Mouse (Mus musculus) lung, postnatal 36 days (tissue): ENCODE data around the gene Ccl27a.
"Not testable (repeated sequence)": the region's sequence is repeated elsewhere in the genome, so short reads cannot be mapped to it uniquely, and the experiment has no call there.

Experiments used
- DNase-seq: peaks from one replicate; pipeline ENCODE4 v3.0.0; 2022; ENCODE audit warnings: mixed read lengths

Ccl27a gene

DNA sequence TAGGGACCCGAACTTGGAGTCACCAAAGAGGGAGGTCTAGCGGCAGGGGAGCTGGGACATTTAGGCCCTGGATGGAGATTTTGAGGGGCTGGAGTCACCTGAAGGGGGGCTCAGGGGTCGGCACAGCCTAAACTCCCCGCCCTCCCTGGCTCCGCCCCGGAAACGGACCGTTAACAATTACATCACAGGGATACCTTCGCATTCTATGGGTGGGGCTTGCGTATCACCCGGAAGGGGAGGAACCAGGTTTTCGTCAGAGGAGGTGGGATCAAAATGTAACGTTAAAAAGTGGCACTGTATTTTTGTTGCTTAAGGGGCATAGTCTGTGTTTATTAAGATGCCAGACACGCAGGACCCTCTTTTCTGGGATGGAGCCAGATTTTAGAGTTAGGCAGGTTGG, at the start of gene Ccl27a:
Ccl27a (minus strand) TSS at position 246 of the 400 bp plus-strand sequence.
- peak; percentile 94 for DNase-seq

DNA sequence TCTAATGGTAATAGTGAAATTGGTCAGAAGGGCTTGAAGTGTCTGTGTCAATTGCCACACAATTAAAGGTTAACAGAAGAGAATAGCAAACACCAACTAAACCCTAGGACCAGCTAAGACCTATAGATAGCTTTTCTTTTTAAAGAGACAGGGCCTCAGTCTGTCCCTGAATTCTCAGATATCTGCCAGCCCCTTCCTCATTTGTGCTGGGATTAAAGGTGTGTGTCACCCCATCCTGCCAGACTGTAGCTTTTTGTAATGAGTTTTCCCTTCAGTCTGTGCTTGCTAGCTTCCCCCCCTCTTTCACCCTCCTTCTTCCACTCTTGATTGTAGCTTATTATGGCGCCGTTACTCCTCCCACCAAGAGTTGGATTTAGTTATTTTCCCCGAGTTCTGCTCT, 9.2 kb upstream of the Ccl27a start:
- DNase-seq: not testable (repeated sequence)

DNA sequence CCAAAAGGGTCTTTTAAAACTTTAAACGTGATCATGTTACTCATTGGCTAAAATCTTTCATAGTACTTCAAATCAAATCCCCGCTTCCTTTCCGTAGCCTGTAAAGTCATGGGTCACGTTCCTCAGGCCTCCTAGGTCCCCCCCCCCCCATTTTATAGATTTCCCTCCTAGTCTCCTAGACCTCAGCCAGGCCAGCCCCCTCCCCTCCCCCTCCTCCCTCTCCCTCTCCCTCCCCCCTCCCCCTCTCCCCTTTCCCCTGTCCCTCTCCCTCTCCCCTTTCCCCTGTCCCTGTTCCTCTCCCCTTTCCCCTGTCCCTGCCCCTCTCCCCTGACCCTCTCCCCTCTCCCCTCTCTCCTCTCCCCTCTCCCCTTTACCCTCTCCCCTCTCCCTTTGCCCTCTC, 8.7 kb upstream of the Ccl27a start:
- not testable (repeated sequence) for DNase-seq

- DNase-seq: not testable (repeated sequence)
Measured at GRCm38 (mm10) chr4:41781748-41782485, 7.9 kb upstream of the Ccl27a start.

GRCm38 (mm10) chr4:41781271-41781670, 7.2 kb upstream of the Ccl27a start:
- not testable (repeated sequence) for DNase-seq

DNA sequence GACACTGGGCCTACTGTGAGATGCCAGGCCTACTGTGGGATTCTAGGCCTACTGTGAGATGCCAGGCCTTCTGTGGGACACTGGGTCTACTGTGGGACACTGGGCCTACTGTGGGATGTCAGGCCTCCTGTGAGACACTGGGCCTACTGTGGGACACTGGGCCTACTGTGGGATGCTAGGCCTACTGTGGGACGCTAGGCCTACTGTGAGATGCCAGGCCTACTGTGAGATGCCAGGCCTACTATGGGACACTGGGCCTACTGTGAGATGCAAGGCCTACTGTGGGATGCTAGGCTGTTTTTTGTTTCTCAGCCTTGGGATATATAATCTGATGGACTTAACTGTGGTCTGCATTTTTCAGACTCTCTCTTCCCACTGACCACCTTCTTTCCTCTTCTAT, 1.8 kb upstream of the Ccl27a start:
- DNase-seq: not testable (repeated sequence)

- DNase-seq: not testable (repeated sequence)
Measured at GRCm38 (mm10) chr4:41774506-41774905, 459 bp upstream of the Ccl27a start.

GRCm38 (mm10) chr4:41773502-41773901, 545 bp downstream of the Ccl27a start:
- DNase-seq: peak; percentile 82

DNA sequence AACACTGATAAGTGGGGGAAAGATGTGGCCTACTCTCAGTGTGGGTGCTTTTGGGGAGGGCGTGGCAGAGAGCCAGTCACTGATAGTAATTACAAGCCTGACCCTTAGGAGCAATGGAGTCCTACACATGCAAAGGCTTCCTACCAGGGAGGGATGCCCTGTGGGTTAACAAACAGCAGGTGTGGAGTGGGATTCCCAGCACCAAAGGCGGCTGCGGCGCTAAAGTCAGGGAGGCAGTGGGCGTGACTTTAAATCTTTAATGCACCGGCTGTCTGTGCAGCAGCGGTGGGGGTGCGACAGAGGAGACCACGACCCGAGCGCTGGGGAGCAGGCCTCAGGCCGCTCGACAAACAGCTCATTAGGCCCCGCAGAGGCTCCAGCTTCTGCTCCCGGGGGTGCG, 1.1 kb downstream of the Ccl27a start:
- not testable (repeated sequence) for DNase-seq

DNA sequence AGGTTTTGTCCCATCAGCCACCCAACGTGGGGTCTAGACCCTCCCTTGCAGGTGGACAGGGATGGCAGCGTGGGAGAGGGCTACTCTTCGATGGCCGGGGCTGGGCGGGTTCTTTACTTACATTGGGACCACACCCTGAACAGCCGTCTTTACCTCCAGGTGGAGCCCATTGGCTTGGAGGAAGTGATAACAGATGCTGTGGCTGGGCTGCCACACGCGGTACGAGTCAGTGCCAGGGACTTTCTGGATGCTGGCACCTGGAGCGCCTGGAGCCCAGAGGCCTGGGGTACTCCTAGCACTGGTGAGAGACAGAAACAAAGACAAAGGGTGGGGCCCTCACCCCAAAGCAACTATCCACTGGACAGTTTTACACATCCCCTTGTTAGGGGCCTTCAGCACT, 6.7 kb downstream of the Ccl27a start:
- DNase-seq: not testable (repeated sequence)

DNA sequence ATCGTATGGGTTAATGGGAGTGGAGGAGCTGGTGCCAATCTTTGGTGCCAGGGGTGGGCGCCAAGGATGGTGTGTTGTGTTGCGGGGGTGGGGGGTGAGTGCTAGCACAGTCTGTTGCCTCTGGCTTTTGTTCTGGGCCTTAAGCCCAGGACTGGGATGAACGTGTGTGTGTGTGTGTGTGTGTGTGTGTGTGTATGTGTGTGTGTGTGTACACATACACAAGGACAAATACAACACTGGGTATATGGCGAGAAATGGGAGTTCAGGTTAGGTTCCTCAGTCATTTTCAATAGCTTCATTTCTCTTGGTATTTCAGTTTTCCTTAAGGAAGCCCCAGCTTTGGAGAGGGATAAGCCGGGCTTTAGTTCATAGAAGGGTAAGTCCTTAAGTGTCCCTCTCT, 10.9 kb downstream of the Ccl27a start:
- DNase-seq: not testable (repeated sequence)

DNA sequence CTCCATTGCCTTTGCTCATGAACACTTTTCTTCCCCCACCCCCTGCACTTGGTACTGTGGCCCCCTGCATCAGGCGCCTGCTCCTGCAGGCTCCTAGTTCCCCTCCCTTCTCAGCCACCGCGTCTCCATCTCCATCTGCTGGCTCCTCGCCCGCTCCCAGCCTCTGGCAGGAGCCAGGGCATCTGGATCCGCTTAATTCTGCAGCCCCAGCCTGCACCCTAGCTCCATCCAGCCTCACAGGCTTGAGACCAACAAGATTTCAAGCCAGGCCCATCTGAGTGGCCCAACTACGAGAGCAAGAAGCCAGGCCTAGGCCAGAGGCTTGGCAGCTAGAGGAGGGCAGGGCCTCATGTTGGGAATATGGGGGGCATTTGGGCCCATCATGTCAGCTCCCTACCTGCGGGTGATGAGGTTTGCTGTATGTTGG, 11.3 kb downstream of the Ccl27a start:
- peak; percentile 46 for DNase-seq

- DNase-seq: no peak
Measured at GRCm38 (mm10) chr4:41762099-41762687, 11.9 kb downstream of the Ccl27a start.

DNA sequence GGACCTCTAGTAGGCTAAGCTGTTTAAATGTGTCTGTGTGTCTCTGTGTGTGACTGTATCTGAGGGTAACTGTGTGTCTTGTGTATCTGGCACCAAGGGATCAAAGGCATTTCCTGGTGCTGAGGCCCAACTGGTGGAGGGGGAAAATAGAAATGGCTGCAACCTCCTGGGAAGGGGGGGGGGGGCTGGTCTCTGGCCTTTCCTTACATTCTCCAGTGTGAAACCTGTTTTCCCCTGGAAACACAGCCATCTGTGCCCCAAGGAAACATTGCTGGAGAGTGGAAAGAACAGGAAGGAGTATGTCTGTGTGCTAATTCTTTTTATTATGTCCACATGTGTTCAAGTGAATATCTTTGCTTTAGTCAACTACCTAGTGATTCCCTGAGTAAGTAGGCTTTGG, 12.4 kb downstream of the Ccl27a start:
- no peak for DNase-seq

GRCm38 (mm10) chr4:41760911-41761310, 13.1 kb downstream of the Ccl27a start:
- DNase-seq: no peak

DNA sequence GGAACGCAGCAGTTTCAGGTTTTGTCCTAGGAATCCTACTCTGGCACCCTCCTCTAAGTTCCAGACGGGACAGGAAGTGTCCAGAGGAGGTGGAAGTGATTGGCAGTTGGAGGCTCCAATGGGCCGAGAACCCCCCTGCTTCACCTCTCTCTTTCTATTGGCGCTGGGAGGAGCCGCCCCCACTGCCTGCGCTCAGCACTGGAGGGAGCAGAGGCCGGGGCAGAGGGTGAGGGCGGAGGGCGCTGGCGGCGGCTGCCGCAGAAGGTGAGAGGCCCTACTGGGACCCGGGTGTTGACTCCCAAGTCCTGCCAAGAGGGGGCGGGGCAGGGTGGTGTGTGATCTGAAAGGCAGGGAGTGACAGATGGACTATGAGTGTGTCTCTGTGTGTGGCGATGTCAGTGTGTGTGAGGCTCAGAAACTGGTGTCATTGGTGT, 13.7 kb downstream of the Ccl27a start:
- DNase-seq: peak; percentile 97

DNA sequence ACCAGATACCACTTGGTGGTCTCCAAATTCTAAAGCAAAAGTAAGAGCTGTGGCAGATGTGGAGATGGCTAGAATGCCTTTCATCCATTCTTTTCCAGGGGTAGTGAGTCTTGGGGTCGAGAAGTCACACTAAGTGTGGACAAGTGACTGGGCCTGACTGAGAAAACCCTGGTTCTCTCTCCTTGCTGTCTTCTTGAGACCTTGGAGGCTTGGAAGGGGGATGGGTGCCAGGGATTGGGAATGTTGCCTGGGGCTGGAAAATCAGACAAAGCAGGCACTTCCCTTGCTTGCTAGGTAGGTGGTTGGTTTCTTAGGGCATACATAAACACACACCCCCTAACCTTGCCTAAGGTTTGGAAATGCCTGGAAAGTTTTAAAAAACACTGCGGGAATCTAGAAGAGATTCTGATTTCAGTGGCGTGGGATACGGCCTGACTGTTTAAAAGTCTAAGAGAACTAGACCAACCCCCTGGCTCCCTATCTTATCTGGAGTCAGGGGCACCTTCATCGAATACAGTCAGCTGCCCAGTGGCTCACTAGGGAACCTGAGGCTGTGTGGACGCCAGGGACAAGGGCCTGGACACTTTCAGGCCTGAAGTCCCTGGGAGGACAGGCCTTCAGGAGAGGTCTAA, 14.3 kb downstream of the Ccl27a start:
- DNase-seq: no peak

- DNase-seq: no peak
Measured at GRCm38 (mm10) chr4:41759206-41759605, 14.8 kb downstream of the Ccl27a start.

- no peak for DNase-seq
Measured at GRCm38 (mm10) chr4:41758701-41759100, 15.3 kb downstream of the Ccl27a start.

GRCm38 (mm10) chr4:41758021-41758420, 16.0 kb downstream of the Ccl27a start:
- no peak for DNase-seq

DNA sequence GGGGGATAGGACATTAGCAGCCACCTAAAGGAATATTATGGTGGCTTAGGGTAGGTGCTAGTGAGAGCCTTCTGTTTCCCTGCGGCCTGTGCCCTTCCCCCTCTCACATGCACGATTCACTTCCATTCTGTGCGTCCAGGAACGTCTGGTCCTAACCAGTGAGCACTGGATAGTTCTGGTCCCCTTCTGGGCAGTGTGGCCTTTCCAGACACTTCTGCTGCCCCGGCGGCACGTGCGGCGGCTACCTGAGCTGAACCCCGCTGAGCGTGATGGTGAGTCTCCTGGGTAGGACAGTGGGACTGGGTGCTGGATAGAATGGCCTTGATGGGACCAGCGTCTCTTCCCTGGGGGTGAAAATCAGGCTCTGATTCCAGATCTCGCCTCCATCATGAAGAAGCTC, 16.7 kb downstream of the Ccl27a start:
- no peak for DNase-seq

GRCm38 (mm10) chr4:41756440-41756839, 17.6 kb downstream of the Ccl27a start:
- no peak for DNase-seq

DNA sequence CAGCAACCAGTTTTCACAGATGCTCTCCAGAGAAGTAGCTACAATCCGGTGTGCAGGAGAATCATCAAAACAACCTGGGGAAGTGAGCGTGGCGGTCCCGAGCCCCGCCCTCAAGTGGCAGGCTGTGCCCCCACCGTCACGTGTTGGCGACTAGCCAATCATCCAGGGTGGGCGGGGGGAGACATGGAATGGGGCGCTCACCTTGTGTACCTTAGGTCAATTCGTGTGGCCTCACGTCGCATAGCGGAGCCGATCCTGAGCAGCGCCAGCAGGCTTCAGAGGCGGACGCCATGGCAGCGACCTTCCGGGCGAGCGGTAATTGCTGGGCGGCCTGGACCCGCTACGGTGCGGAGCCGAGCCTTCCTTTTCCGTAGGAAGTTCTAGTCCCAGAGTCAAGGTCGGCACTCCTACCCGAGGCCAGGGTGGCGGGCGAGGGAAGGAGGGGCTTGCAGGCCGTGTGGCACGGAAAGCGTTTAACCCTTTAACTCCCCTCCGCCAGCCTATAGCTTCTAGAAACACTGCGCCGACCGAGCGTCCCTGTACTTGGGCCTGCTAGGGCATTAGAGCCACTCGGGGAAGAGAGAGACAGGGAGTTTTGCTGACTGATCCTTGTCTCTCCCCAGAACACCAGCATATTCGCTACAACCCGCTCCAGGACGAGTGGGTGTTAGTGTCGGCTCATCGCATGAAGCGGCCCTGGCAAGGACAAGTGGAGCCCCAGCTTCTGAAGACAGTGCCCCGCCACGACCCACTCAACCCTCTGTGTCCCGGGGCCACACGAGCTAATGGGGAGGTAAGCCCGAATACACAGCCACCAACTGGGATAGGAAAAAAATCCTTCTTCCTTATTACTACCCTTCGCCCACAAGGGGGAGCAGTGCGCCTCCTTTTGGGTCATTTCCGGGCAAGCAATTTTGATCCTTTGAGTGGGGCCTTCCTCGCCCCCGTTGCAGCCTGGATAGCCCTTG, 18.4 kb downstream of the Ccl27a start, which contains the start of gene Sigmar1:
Sigmar1 (minus strand) TSS at position 820 of the 968 bp plus-strand sequence.
- peak; percentile 91 for DNase-seq
